Mouse (Mus musculus): Measurements from ENCODE around the gene Cldn7.
"Not testable (repeated sequence)": the region's sequence is repeated elsewhere in the genome, so short reads cannot be mapped to it uniquely, and the experiment has no call there.

Gene Cldn7

DNA sequence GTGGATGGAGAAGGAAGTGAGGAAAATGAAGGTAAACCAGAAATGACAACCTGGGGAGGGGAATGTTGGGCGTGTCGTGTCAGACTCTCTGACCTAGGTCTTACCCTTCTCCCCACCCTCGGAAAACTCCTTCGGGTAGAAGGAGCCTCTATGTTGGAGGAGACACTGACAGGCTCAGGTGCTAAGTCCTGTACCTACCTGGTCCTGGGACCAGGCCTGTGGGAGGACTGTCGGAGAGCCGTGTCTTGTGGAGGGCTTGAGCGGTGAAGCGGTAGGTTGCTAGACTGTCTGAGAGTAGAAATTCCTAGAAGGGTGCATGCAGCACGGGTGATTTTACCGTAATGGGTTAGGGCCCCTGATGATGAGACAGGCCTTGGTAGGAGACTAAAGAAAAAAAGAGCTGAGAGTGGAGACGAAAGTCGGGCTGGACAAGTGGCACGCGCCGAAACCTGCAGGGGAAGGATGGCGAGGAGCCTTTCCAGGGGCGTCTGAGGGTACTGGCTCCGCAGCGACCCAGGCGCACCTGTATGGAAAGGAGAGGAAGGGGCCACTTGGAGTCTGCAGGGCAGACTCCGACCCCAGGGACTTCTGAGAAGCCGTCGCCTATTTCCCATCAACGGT lies at the start of gene Cldn7:
TSS of gene Cldn7 (plus strand) at position 130 of the 621 bp plus-strand sequence.
- no peak for DNase-seq (ENCODE audit: low spot score in 2 of 2)

DNA sequence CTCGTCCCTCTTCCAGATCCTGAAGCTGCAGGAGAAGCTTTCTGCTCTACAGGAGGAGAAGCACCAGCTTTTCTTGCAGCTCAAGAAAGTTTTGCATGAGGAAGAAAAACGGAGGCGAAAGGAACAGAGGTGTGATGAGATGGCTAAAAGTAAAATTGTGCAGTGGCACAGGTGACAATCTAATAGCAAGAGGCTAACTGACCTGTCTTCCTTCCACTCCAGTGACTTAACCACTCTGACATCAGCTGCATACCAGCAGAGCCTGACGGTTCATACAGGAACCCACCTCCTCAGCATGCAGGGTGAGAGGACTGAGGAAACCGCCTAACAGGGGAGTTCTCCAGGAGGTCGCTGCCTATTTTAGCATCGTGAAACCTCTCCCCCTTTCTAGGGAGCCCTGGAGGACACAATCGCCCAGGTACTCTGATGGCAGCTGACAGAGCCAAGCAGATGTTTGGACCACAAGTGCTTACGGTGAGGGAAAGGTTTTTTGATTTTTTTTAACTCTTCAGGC lies 49.6 kb upstream of the Cldn7 start:
- no peak for DNase-seq (ENCODE audit: low spot score in 2 of 2)

DNA sequence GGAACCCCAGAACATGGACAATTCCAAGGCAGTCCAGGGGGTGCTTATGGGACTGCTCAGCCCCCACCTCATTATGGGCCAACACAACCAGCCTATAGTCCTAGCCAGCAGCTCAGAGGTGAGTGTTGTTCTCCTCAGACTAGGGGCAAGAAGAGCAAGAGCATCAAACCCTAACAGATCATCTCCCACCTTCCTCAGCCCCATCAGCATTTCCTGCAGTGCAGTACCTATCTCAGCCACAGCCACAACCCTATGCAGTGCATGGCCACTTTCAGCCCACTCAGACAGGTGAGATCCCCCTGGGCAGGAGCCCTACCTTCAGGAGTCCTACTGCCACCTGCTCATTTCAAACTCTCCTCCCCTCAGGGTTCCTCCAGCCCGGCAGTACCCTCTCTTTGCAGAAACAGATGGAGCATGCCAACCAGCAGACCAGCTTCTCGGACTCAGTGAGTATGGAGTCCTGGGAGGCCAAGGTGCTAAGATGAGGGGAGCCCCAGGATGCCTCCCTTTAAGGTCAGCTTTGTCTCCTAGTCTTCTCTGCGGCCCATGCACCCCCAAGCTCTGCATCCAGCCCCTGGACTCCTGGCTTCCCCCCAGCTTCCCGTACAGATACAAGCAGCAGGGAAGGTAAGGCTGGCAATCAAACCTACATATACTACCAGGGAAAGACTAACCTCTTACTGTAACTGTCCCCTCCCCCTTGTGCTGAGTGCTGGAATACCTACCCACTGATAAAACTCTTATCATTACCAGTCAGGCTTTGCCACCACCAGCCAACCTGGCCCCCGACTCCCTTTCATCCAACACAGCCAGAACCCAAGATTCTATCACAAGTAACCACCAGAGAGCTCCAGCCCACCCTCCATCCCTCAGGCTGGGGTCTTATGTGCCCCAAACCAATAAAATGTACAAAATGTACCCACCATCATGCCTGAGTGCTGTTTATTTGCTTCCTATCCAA lies 48.6 kb upstream of the Cldn7 start:
- no peak for DNase-seq (ENCODE audit: low spot score in 2 of 2)

DNA sequence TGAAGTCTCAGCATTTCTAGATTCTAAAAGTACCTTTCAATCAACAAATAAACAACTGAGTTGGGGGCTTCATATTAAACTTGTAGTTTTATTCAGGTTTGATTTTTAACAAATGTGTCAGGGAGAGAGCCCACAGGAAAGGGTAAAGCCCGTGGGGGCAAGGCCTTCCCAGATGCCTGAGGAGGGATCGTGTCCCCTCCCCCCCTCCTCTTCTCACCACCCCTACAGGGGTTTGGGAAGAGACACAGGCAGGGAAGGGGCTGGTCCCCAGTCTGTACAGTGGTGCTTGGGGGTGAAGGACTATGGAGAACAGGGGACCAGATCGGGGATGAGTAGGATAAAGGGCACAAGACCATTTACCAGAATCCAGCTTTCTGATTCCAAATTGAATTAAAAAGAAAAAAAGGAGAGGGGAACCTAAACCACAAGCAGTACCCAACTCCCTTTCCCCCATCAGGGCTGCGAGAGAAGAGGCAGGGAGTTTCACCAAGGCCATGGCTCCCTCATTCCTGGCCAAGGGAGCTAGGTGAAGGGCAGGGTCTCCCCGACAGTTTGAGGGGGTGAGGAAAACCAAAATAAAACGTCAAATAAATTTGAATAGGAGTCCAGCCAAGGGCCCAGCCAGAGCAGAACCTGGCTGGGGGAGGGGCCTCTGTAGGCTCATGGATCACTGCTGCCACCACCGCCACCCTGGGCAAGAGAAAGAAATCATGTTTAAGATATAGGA lies 47.8 kb upstream of the Cldn7 start:
- not testable (repeated sequence) for DNase-seq (ENCODE audit: low spot score in 2 of 2)

DNA sequence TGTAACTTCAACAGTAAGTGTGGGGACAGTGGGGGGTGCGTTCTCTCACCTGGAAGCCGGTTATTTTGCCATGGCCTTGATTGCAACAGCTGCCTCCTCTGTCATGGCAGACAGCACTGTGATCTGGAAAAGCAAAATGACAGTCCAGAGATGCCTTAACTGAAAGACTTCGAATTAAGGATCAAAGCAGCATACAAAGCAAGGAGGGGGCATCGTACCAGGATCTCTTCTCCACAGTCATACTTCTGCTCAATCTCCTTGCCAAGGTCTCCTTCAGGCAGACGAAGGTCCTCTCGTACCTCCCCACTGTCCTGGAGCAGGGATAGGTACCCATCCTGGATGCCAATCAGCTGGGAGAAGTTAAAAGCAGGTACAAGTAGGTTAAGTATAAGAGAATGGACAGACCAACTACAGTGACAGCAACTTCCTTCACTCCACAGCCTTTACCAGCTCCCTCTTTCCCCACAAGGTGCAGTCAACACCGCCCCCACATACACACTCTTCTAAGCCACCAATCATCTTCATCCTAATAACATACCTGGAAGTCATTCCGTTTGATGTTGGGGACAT lies 47.1 kb upstream of the Cldn7 start:
- DNase-seq (ENCODE audit: low spot score in 2 of 2): no peak

DNA sequence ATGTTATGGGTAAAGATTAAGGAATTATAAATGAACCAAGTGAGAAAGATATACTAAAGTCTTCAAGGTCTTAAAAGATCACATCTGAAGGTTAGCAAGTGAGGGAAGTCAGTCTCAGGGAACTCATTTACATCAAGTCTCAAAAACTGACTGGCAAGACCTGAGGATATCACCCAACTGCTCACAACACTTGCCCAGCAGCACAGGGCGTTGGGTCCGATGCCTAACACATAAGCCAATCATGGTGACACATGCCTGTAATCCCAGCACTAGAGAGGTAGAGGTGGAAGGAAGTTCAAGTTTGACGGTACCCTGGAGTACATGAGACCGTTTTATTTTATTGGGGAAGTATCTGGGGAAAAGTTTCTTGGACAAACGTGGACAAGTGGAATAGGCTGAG lies 46.5 kb upstream of the Cldn7 start:
- no peak for DNase-seq (ENCODE audit: low spot score in 2 of 2)

DNA sequence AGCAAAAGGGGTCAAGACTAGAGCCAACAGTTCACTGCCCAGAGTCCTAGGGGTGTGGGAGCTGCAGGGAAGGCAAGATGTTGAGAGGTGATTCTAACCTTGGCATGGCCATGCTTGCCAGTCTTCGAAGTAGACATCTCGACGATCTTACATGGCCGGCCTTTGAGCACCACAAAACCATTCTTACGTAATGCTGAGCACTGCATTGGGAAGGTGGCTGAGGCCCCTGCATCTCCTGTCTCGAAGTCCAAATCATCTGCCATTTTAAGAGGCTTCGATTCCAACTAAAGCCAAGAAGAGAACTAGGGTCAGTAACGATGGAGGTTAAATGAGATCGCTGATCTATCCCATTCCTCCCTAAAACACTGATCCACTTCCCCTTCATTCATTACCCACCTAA lies 45.5 kb upstream of the Cldn7 start:
- DNase-seq (ENCODE audit: low spot score in 2 of 2): no peak

DNA sequence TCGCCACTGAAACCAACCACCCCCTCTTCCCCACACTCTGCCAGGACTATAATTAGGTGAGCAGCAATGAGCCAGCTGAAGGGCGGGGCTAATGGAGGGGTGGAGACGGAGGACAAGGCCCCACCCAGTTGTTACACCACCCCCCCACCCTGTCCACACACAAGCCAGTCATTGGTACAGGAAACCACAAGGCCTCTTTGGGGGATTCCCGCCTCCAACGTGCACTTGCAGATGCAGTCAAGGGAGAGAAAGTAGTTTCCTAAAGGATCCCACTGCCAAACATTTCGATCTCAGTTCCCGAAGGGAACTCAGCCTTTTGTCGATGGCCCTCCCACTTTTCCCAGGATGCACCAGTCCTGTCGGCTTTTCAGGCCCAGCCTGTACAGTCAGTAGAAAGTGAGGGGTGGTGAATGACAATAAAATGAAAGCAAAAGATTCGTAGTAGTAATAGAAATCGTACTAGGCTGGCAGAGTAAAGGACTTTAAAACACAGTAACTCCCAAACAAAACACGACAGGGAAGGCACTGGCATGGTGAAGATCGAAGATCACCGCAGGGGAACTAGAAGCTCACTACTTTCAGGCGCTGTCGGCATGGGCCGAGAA lies 44.8 kb upstream of the Cldn7 start:
- peak; percentile 65 to 81 for DNase-seq (ENCODE audit: low spot score in 2 of 2)

DNA sequence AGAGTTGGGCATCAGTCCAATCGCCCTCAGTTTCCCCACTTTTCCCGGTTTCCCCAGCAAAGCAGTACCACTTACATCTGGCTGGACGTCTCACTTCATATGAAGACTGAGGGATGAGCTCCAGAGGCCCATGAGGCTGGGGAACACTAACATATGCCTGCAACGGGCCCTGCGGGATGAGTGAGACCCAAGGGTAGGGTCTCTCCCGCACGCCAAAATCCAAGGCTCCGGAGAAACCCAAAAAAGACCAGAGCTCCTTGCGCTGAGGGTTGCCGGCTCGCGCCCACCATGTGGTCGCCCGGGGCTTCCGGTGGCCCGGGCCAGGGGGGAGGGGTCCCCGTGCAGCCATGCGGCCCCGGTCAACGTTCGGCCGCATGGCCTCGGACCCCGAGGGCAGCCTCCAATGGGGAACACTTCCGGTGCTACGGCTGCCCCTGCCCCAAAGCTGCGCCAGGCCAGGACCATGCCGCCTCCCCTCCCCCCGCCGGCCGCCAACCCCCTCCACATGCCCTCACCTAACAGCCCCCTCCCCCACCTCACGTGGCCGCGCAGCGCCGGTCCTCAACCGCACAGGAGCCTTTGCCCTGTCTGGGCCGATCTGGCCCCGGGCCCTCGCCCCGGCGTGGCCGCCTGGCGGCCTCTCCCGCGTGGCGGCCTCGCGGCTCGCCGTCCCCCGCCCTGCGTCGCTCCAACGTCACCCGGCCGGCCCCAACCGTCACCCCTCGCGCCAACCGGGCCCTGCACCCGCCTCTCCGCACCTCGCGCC lies 44.1 kb upstream of the Cldn7 start:
- no peak for DNase-seq (ENCODE audit: low spot score in 2 of 2)

DNA sequence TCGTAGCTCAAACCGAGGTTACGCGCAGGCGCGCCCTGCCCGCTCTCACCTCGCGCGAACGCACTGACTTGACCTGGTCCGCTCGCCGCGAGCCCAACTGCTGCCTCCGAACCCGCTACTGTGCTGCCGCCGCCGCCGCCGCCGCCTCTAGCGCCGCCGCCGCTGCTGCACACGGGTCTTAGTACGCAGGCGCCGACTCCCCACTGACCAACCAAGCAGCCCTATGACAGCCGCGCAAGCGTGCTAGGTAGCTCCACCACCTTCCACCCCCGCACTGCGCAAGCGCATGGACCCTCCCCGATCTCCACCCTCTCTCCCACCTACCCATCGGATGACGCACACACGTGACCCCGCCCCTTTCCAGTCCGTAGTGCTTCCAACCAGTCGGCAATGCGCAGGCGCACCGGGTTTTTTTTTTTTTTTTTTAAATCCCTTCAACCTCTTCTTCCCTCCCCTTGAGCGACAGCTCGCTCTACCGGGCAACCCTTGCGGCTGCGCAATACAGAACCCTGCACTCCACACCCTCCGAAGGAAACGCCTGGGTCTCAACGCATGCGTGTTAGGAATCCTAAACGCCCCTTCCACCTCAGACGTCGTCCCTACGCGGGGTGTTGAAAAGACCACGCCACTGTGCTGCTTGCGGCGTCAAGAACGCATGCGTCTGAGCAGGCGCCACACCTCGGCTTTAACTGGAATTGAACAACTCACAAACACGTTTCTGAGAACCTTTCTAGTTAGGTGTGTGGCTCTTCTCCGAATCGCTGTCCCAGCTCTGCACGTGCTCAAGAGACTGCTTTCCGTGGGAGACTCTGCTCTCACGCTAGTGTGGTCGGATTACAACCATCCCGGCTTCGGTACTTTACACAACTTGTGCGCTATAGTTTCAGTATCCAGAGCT lies 43.2 kb upstream of the Cldn7 start, which contains the start of gene Eif5a:
TSS of gene Eif5a (minus strand) at position 845 of the 898 bp plus-strand sequence.
- peak; percentile 100 for DNase-seq (ENCODE audit: low spot score in 2 of 2)

DNA sequence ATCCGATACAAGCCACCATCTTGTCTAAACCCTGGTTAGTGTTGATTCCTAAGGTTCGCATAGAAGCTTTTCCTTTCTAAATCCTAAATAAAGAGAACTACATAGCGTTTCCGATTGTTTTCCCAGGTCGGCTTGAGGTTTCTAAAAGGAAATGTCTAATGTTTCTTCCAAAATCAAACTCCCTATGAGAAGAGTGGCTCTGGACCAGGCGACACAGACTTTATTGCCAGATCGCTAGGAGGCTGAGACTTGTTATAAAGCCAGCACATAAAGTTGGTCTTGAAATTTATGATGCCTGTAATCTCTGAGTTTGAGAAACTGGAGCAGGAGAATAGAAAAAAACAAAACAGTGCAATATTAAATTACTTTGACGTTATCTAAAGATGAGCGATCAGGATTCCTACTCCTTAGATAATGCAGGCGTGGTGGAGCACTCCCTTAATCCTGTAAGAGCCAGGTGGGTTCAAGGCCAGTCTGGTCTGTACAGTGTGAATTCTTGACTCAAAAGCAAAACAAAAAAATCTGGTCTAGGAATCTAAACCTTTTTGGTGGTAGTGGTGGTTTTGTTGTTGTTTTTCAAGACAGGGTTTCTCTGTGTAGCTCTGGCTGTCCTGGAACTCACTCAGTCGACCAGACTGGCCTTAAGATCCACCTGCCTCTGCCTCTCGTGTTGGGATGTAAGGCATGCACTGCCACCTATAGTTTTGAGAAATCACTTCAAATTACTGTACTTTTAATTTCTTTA lies 42.4 kb upstream of the Cldn7 start:
- DNase-seq (ENCODE audit: low spot score in 2 of 2): no peak

DNA sequence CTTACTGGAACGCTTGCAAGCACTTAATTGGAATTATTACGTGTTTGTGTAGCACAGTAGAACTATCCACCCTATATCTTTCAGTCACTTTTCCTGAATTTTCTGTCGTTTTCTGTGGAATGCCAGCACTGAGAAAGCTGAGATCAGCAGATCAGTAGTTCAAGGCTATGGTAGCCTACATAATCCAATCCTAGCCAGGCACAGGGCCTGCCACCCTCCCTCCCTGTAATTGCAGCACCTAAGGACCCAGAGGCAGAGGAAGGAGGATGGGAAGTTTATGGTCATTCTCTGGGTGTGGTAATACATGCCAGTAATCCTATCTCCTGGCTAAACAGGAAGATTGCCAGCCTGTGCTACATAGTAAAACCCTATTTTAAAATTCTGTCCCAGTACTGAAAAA lies 41.8 kb upstream of the Cldn7 start:
- DNase-seq (ENCODE audit: low spot score in 2 of 2): no peak

DNA sequence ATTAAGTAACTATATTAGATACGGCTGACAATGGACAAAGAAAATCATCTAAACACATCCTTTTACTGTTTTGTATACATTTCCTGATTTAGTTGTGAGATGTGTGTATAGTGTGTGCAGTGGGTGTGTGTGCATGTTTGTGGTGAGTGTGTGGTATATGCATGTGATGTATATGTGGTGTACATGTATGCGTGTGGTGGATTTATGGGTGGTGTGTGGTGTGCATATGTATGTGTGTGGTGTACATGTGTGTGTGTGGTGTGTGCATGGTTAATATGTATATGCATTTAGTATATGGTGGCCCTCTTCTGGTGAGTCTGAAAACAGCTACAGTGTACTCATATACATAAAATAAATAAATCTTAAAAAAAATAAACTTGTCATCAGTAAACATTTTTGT lies 37.1 kb upstream of the Cldn7 start:
- no peak for DNase-seq (ENCODE audit: low spot score in 2 of 2)

DNA sequence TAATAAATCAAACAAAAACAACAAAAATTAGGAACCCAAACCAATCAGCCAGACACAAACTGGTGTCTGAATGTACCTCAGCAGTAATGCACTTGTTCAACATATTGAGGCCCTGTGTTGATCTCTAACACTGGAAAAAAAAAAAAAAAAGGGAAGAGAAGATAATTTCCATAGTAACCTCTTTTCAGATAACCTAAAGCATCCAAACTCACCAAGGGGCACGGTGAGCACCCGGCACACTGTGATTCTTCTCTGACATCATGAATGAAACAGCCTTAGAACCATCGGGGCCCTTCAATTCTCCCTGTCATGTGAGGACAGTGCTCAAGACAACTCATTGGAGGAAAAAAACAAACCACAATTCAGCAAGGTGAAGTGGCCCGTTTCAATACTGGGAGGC lies 34.9 kb upstream of the Cldn7 start:
- no peak for DNase-seq (ENCODE audit: low spot score in 2 of 2)

DNA sequence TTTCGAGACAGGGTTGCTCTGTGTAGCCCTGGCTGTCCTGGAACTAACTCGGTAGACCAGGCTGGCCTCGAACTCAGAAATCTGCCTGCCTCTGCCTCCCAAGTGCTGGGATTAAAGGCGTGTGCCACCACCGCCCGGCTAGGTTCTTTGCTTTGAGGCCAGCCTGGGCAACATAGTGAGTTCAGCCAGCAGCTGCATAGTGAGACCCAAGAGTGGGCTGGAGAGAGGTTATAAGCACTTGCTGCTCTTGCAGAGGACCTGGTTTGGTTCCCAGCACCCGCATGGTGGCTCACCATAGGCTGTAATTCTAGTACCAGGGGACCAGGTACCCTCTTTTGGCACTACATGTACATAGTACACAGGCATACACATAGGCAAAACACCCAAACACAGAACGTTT lies 34.4 kb upstream of the Cldn7 start:
- DNase-seq (ENCODE audit: low spot score in 2 of 2): not testable (repeated sequence)

DNA sequence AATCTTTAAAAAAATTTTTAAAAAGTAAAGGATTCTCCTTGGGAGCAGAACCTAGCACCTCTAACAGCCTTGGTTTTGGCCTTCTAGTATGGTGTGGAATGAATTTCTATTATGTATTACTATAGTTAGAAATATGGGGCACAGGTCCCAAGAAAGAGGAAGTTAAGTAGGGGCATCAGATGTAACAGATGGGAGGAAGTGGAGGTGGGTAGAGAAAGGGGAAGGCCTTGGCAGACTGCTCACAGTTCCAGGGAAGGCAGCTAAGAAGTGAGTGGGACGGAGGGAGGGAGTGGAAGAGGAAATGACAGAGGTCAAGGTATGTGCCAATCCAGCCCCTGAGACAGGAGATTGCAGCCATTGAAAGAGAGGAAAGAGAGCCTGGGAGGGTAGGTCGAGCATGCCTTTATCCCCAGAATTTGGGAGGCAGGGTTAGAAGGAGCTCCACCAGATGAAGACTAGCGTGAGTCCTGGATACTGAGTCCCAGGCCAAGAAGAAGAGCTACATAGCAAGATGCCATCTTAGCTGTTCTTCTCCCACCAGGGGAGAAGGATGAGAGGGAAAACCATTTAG lies 33.5 kb upstream of the Cldn7 start:
- DNase-seq (ENCODE audit: low spot score in 2 of 2): no peak

DNA sequence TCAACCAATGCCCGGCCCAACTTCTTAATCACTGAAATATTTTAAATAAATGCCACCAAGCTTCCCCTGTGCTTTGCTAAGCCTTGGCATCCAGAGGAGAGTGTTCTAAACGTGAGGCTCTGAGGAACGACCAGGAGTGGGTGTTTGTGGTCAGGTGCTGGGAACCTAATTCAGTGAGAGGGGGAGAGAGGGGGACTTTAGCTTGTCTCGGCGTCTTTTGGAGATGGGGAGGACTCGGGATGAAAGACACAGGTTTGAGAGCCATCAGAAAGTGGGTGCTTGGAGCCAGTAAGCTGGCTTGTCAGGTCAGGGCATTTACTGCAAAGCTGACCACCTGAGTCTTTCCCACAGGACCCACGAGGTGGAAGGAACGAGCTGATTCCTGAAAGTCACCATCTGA lies 32.8 kb upstream of the Cldn7 start:
- no peak for DNase-seq (ENCODE audit: low spot score in 2 of 2)

DNA sequence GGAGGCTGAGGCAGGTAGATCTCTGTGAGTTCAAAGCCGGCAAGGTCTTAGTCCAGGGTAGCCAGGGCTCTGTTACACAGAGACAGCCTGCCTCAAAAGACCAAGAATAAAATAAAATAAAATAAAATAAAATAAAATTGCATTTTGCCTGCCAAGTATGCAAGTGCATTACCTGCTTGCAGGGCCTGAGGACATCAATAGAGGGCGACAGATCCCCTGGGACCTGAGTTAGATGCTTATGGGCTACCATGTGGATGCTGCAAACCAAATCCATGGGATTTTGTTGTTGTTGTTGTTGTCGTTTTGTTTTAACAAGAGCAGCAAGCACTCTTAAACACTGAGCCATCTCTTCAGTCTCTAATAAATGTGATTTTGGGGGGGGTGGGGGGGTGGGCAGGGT lies 32.3 kb upstream of the Cldn7 start:
- DNase-seq (ENCODE audit: low spot score in 2 of 2): no peak

DNA sequence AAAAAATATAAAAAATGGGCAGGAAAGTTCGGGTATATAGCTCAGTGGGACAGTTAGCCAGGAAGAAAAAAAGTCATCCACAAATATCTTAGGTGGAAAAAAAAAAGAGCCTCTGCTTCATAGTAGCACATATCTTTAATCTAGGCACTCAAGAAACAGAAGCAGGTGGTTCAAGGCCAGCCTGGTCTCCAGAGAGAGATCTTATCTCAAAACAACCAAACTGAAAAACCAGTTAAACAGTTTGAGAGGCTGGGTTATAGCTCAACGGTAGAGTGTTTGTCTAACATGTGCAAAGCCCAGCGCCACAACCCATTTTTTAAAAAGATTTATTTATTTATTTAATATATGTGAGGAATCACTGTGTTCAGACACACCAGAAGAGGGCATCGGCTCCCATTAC lies 31.5 kb upstream of the Cldn7 start:
- no peak for DNase-seq (ENCODE audit: low spot score in 2 of 2)
